Mouse (Mus musculus): Measurements from ENCODE around the gene Gchfr.

Gene Gchfr

GRCm38 (mm10) chr2:119173991-119174651, 6.5 kb downstream of the Gchfr start, which contains the start of gene Gm14137:
TSS of gene Gm14137 (plus strand) at chr2:119174509.
- no peak for DNase-seq (ENCODE audit: low spot score)

- no peak for DNase-seq (ENCODE audit: low spot score)
These were observed 7.3 kb downstream of the Gchfr start for GRCm38 (mm10) chr2:119174866-119175265.

GRCm38 (mm10) chr2:119175614-119176013, 8.0 kb downstream of the Gchfr start:
- DNase-seq (ENCODE audit: low spot score), result no peak

GRCm38 (mm10) chr2:119176761-119177160, 9.2 kb downstream of the Gchfr start:
- DNase-seq (ENCODE audit: low spot score), result no peak

- DNase-seq (ENCODE audit: low spot score), result no peak
These were observed 9.9 kb downstream of the Gchfr start for GRCm38 (mm10) chr2:119177384-119177939.

GRCm38 (mm10) chr2:119182914-119183313, 15.3 kb downstream of the Gchfr start:
- no peak for DNase-seq (ENCODE audit: low spot score)

- DNase-seq (ENCODE audit: low spot score), result peak; percentile 83
These were observed 21.6 kb downstream of the Gchfr start for GRCm38 (mm10) chr2:119189029-119189710.

GRCm38 (mm10) chr2:119190969-119191368, 23.4 kb downstream of the Gchfr start:
- no peak for DNase-seq (ENCODE audit: low spot score)

- no peak for DNase-seq (ENCODE audit: low spot score)
These were observed 26.6 kb downstream of the Gchfr start for GRCm38 (mm10) chr2:119194140-119194539.

- DNase-seq (ENCODE audit: low spot score), result no peak
These were observed 28.9 kb downstream of the Gchfr start for GRCm38 (mm10) chr2:119196316-119197108.

- no peak for DNase-seq (ENCODE audit: low spot score)
These were observed 29.9 kb downstream of the Gchfr start for GRCm38 (mm10) chr2:119197493-119197892.

- no peak for DNase-seq (ENCODE audit: low spot score)
These were observed 30.5 kb downstream of the Gchfr start for GRCm38 (mm10) chr2:119198049-119198448.

- DNase-seq (ENCODE audit: low spot score), result no peak
These were observed 31.4 kb downstream of the Gchfr start for GRCm38 (mm10) chr2:119198934-119199333.

GRCm38 (mm10) chr2:119202914-119203453, 35.4 kb downstream of the Gchfr start:
- DNase-seq (ENCODE audit: low spot score), result peak; percentile 23

GRCm38 (mm10) chr2:119203871-119204460, 36.4 kb downstream of the Gchfr start:
- DNase-seq (ENCODE audit: low spot score), result no peak

- no peak for DNase-seq (ENCODE audit: low spot score)
These were observed 40.4 kb downstream of the Gchfr start for GRCm38 (mm10) chr2:119207961-119208343.

GRCm38 (mm10) chr2:119208344-119209175, 41.0 kb downstream of the Gchfr start, which contains the start of the genes Zfyve19 and Dnajc17:
TSS of gene Zfyve19 (plus strand) at chr2:119208617.
TSS of gene Dnajc17 (minus strand) at chr2:119208795.
- DNase-seq (ENCODE audit: low spot score), result peak; percentile 97

- no peak for DNase-seq (ENCODE audit: low spot score)
These were observed 41.6 kb downstream of the Gchfr start for GRCm38 (mm10) chr2:119209176-119209507.

Data from lung, postnatal 25 days (tissue).